Mouse (Mus musculus): ENCODE data around the gene Mex3b. TPM values are rescaled to one million over a fixed set of nuclear protein-coding genes. Genes with fewer than 3 reads are reported as not detected.

Gene Mex3b
- polyA plus RNA-seq, 1 experiment from 2014 or later: 17.4 TPM

- Histone ChIP-seq H3K4me1 (ENCODE audit: insufficient read depth) (0 out of 2 replicates have a peak, but pooled peaks cover 3% of the 10 kb centered on the region), H3K36me3 (ENCODE audit: insufficient read depth) (no peaks in the 10 kb centered on the region), H3K9ac (no peak overlapping the region), H3K27me3 (ENCODE audit: insufficient read depth, low read length) (no peaks in the 10 kb centered on the region), H3K9me3 (ENCODE audit: low read depth, low read length) (no peaks in the 10 kb centered on the region), H3K4me2 (no peak overlapping the region), H3K27ac (ENCODE audit: low read depth) (no peak overlapping the region), H3K4me3 (ENCODE audit: low read depth, low read length) (no peak overlapping the region)
- 14% methylated on average over 4 of the region's 4 CpGs for WGBS
- ATAC-seq (ENCODE audit: insufficient read depth) (no peak), DNase-seq (no peak)
- no peak for TF ChIP-seq CTCF (IDR thresholded peaks at IDR 0.05; ENCODE audit: low read depth)
Observed at GRCm38 (mm10) chr7:82858611-82859010, 8.5 kb upstream of the Mex3b start.

DNA sequence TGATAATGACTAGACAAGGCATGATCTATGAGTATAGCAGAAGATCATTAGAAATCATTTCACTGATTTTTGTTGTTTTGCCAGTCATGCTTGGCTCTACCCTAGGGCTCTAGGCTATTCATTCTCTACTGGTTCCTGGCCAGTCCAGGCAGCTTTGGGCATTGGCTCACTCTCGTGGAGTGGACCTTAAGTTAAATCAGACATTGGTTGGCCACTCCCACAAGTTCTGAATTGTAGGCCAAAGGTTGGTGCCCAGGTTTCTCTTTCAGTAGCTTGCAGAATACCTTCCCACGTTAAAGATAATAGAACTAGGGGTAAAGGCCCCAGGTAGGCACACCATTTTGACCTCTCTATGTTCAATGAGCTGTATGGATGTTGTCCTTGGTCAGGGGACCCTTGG is 6.5 kb upstream of the Mex3b start:
- Histone ChIP-seq H3K9me3 (ENCODE audit: low read depth, low read length) (no peaks in the 10 kb centered on the region), H3K27ac (ENCODE audit: low read depth) (no peak overlapping the region), H3K9ac (no peak overlapping the region), H3K4me2 (no peak overlapping the region), H3K27me3 (ENCODE audit: insufficient read depth, low read length) (no peaks in the 10 kb centered on the region), H3K4me1 (ENCODE audit: insufficient read depth) (peaks cover 3% of the 10 kb centered on the region; the same call in 1 of the 2 replicates), H3K36me3 (ENCODE audit: insufficient read depth) (no peaks in the 10 kb centered on the region), H3K4me3 (ENCODE audit: low read depth, low read length) (no peak overlapping the region)
- WGBS: 65% methylated on average over 2 of the region's 2 CpGs
- DNase-seq (no peak), ATAC-seq (ENCODE audit: insufficient read depth) (no peak)
- TF ChIP-seq CTCF (IDR thresholded peaks at IDR 0.05; ENCODE audit: low read depth): no peak

DNA sequence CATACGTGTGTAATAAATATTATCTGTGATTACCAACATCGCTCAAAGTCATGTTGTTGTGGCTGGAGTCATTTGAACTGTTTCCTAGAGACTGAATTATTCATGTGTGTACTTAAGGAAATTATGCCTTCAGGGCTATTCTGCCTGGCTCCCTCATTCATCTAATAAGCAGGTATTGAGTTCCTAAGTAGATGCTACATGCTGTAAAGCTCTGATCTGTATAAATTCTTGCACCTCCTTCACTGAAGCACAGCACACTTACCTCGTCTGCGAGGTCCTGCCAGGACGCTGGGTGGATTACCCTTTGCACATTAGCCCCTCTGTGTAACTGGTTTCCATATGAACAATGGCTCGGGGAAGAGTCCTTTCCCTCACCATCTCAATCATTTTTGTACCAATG is 3.8 kb upstream of the Mex3b start:
- TF ChIP-seq CTCF (IDR thresholded peaks at IDR 0.05; ENCODE audit: low read depth): no peak
- Histone ChIP-seq H3K27me3 (ENCODE audit: insufficient read depth, low read length) (no peaks in the 10 kb centered on the region), H3K9me3 (ENCODE audit: low read depth, low read length) (no peaks in the 10 kb centered on the region), H3K9ac (no peak overlapping the region), H3K36me3 (ENCODE audit: insufficient read depth) (no peaks in the 10 kb centered on the region), H3K4me2 (no peak overlapping the region), H3K4me1 (ENCODE audit: insufficient read depth) (peaks cover 3% of the 10 kb centered on the region; the same call in 1 of the 2 replicates), H3K4me3 (ENCODE audit: low read depth, low read length) (no peak overlapping the region), H3K27ac (ENCODE audit: low read depth) (peak overlapping the region; percentile 33; the same call in 1 of the 2 replicates)
- no peak for ATAC-seq (ENCODE audit: insufficient read depth)
- no peak for DNase-seq
- 55% methylated on average over 6 of the region's 6 CpGs for WGBS

GRCm38 (mm10) chr7:82864260-82864990 is 2.7 kb upstream of the Mex3b start:
- no peak for ATAC-seq (ENCODE audit: insufficient read depth)
- WGBS: 30% methylated on average over 8 of the region's 8 CpGs
- Histone ChIP-seq H3K4me3 (ENCODE audit: low read depth, low read length) (no peak overlapping the region), H3K27ac (ENCODE audit: low read depth) (peak overlapping the region; percentile 99; the same call in 1 of the 2 replicates), H3K27me3 (ENCODE audit: insufficient read depth, low read length) (no peaks in the 10 kb centered on the region), H3K4me2 (peak overlapping the region; percentile 90), H3K36me3 (ENCODE audit: insufficient read depth) (peaks cover 7% of the 10 kb centered on the region), H3K9ac (no peak overlapping the region), H3K4me1 (ENCODE audit: insufficient read depth) (peaks cover 3% of the 10 kb centered on the region; the same call in 1 of the 2 replicates), H3K9me3 (ENCODE audit: low read depth, low read length) (no peaks in the 10 kb centered on the region)
- peak; percentile 47 for DNase-seq
- peak; percentile 10; the same call in 1 of the 2 replicates for TF ChIP-seq CTCF (IDR thresholded peaks at IDR 0.05; ENCODE audit: low read depth)

DNA sequence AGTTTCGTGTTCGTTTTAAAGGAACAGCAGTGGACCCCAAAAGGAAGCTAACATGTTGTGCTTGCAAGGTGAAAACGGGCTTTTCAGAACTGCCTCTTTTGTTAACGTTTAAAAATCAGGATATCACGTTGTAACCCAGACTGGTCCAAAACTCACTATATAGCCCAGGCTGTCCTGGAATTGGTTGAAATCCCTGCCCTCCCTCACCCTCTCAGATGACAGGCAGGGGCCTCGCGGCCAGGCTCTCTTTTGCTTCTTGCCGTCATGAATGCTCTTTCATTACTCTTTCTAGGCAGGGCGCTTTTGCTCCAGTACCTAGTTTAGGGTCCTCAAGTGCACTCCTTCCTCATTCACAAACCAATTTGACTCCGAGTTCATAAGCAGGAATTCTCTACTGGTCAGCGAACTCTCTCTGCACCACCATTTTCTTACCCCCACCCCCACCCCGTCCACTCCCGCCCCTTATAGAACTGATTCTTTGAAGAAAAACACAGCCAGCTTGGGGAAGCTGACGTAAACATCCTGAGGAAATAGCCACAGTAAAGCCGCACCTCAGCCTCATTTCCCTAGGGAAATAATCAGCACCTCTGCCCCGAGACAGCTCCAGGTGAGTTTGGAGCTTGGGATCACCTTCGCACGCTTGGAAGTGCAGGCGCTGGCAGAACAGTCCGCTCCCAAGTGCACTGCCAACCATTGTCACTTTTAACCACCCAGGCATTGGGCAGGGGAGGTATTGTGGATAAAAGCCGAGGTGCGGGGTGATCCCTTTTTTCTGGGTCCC is 2.0 kb upstream of the Mex3b start:
- TF ChIP-seq CTCF (IDR thresholded peaks at IDR 0.05; ENCODE audit: low read depth): no peak
- Histone ChIP-seq H3K4me3 (ENCODE audit: low read depth, low read length) (peak overlapping the region; percentile 93), H3K4me2 (peak overlapping the region; percentile 90), H3K27ac (ENCODE audit: low read depth) (peak overlapping the region; percentile 99), H3K4me1 (ENCODE audit: insufficient read depth) (peaks cover 3% of the 10 kb centered on the region; the same call in 1 of the 2 replicates), H3K36me3 (ENCODE audit: insufficient read depth) (peaks cover 14% of the 10 kb centered on the region), H3K9me3 (ENCODE audit: low read depth, low read length) (no peaks in the 10 kb centered on the region), H3K27me3 (ENCODE audit: insufficient read depth, low read length) (no peaks in the 10 kb centered on the region), H3K9ac (peak overlapping the region; percentile 97)
- DNase-seq (peak; percentile 76), ATAC-seq (ENCODE audit: insufficient read depth) (no peak)
- WGBS: 1% methylated on average over 22 of the region's 22 CpGs

DNA sequence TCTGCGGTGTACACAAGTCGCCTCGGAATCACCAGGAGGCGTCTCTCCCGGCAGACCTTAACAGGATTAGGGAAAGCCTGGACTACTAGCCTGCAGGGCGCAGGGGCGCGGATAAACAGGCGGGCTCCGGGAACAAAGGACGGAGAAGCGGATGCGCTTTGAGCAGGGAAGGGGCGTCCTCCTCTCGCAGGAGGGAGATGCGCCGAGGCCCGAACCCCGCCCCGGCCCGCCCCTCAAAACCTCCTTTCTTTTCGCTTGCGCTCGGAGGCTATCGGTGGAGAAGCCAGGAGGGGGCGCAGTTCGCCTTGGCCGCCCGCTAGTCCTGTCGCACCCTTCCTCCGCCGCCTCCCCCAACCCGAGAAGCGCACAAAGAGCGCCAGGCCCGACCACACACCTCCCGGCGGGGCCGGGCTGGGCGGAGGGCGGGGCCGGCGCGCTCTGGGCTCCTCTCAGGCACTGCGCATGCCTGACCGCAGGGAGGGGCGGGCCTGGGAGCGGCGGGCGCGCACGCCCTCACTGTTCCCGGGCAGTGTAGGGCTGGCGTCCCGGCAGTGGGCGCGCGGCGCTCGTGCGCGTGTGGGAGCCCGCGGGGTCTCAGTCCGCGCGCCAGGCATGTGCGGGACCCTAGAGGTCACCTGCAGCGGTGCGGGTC is 1.2 kb upstream of the Mex3b start:
- Histone ChIP-seq H3K9ac (peak overlapping the region; percentile 97), H3K4me3 (ENCODE audit: low read depth, low read length) (peak overlapping the region; percentile 93), H3K27ac (ENCODE audit: low read depth) (peak overlapping the region; percentile 99), H3K9me3 (ENCODE audit: low read depth, low read length) (no peaks in the 10 kb centered on the region), H3K4me1 (ENCODE audit: insufficient read depth) (peaks cover 3% of the 10 kb centered on the region; the same call in 1 of the 2 replicates), H3K4me2 (peak overlapping the region; percentile 90), H3K27me3 (ENCODE audit: insufficient read depth, low read length) (no peaks in the 10 kb centered on the region), H3K36me3 (ENCODE audit: insufficient read depth) (peaks cover 18% of the 10 kb centered on the region)
- DNase-seq (peak; percentile 99), ATAC-seq (ENCODE audit: insufficient read depth) (peak; percentile 93)
- under 1% methylated on average over 68 of the region's 70 CpGs for WGBS
- TF ChIP-seq CTCF (IDR thresholded peaks at IDR 0.05; ENCODE audit: low read depth): peak; percentile 81
